19 mouse cellular contexts compared by ENCODE assay signal in the genomic region with DNA sequence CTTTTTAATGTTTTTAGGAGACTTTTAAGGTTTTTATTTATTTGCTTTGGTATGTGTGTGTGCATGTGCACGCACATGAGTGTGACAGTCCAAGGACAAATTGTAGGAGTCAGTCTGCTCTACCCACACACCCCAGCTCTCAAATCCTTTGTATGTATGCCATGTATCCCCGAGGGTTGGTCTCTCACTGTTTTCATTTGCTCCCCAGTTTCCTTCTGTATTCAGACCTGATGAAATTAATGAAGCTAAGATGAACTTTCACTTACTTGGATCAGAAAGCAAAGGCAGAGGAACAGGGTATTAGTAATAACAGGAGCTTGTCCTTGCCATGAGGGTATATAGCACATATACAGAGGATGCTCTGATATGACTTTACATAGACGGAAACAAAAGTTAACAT.
"Had no signal": no experiment of that assay in that cellular context is flagged by ENCODE, and none has a peak within 500 bp of the region (broad histone marks: within the 10 kb centered on the region; RNA-seq: fewer than 3 reads in every experiment).

No protein-coding gene starts in this region.

- H3K4me2 ChIP-seq: lung, embryonic 14.5 days; midbrain, embryonic 12.5 days; neural tube, embryonic 13.5 days; neural tube, embryonic 15.5 days had no signal

- H3K9me3 ChIP-seq: midbrain, embryonic 10.5 days; midbrain, embryonic 12.5 days; neural tube, embryonic 13.5 days; neural tube, embryonic 15.5 days had no signal

- ATAC-seq: midbrain, embryonic 16.5 days had no signal

- DNase-seq: lung, adult 18-20 months; lung, embryonic 14.5 days; lung, postnatal 10 days; lung, postnatal 4 days; midbrain, embryonic 14.5 days; retina, postnatal 1 day; right cerebral cortex, adult 18-20 months; right cerebral cortex, postnatal 25 days; right cerebral cortex, postnatal 4 days; spleen, adult 18-20 months; thymus, adult 18-20 months; thymus, postnatal 14 days; thymus, postnatal 36 days had no signal

- H3K27me3 ChIP-seq: midbrain, embryonic 12.5 days; neural tube, embryonic 13.5 days; neural tube, embryonic 15.5 days had no signal

- H3K36me3 ChIP-seq: midbrain, embryonic 10.5 days; midbrain, embryonic 12.5 days; neural tube, embryonic 13.5 days; neural tube, embryonic 15.5 days had no signal

- H3K9ac ChIP-seq: lung, embryonic 14.5 days; midbrain, embryonic 12.5 days; neural tube, embryonic 13.5 days; neural tube, embryonic 15.5 days had no signal

- H3K4me3 ChIP-seq: midbrain, embryonic 10.5 days; midbrain, embryonic 12.5 days; myocyte; neural tube, embryonic 13.5 days; neural tube, embryonic 15.5 days had no signal

- H3K27ac ChIP-seq: midbrain, embryonic 10.5 days; midbrain, embryonic 12.5 days; neural tube, embryonic 13.5 days; neural tube, embryonic 15.5 days had no signal
